Mouse (Mus musculus): Measurements from ENCODE around the gene Hist1h4f. TPM values are rescaled to one million over a fixed set of nuclear protein-coding genes. Genes with fewer than 3 reads are reported as not detected.

The Hist1h4f gene
- polyA plus RNA-seq, 1 experiment, result 27.0 TPM

Other genes starting within 250 kb of the Hist1h4f start
- gene Zfp322a, start 182.4 kb downstream of the Hist1h4f start, polyA plus RNA-seq (2012; rRNA removed), result 1.1 and 1.7 TPM in 2 replicates
- gene Abt1, start 127.8 kb downstream of the Hist1h4f start, polyA plus RNA-seq (2012; rRNA removed), result 2.9 and 3.1 TPM in 2 replicates
- 0.07 and 0.17 TPM in 2 replicates for gene Btn1a1, start 85.7 kb downstream of the Hist1h4f start, polyA plus RNA-seq (2012; rRNA removed)
- gene Btn2a2, start 62.8 kb downstream of the Hist1h4f start, polyA plus RNA-seq (2012; rRNA removed), result 0.09 TPM in 1 of 2 replicates, not detected in the other
- gene Hist1h4h, start 20.6 kb downstream of the Hist1h4f start, polyA plus RNA-seq (2012; rRNA removed), result 27.9 and 42.9 TPM in 2 replicates
- 64.4 and 250 TPM in 2 replicates for gene Hist1h2af, start 17.7 kb downstream of the Hist1h4f start, polyA plus RNA-seq (2012; rRNA removed)
- 30.9 and 39.2 TPM in 2 replicates for gene Hist1h3g, start 16.2 kb downstream of the Hist1h4f start, polyA plus RNA-seq (2012; rRNA removed)
- gene Hist1h2bh, start 8.3 kb downstream of the Hist1h4f start, polyA plus RNA-seq (2012; rRNA removed), result 5.2 and 6.8 TPM in 2 replicates
- 5.9 and 7.1 TPM in 2 replicates for gene Hist1h3f, start 7.6 kb downstream of the Hist1h4f start, polyA plus RNA-seq (2012; rRNA removed)
- gene Hist1h1d, start 1.6 kb upstream of the Hist1h4f start, polyA plus RNA-seq (2012; rRNA removed), result 0.40 and 0.43 TPM in 2 replicates
- 29.4 and 30.0 TPM in 2 replicates for gene Hist1h3e, start 10.7 kb upstream of the Hist1h4f start, polyA plus RNA-seq (2012; rRNA removed)
- gene Hist1h2ae, start 19.6 kb upstream of the Hist1h4f start, polyA plus RNA-seq (2012; rRNA removed), result 8.9 and 10.5 TPM in 2 replicates
- gene Hist1h2bg, start 19.7 kb upstream of the Hist1h4f start, polyA plus RNA-seq (2012; rRNA removed), result 29.0 and 42.0 TPM in 2 replicates
- 9.1 and 18.1 TPM in 2 replicates for gene Hist1h2bf, start 22.5 kb upstream of the Hist1h4f start, polyA plus RNA-seq (2012; rRNA removed)
- gene Hist1h2ad, start 22.7 kb upstream of the Hist1h4f start, polyA plus RNA-seq (2012; rRNA removed), result 3.6 and 7.5 TPM in 2 replicates
- gene Hist1h3d, start 24.1 kb upstream of the Hist1h4f start, polyA plus RNA-seq (2012; rRNA removed), result 9.5 and 13.9 TPM in 2 replicates
- gene Hist1h4d, start 29.9 kb upstream of the Hist1h4f start, polyA plus RNA-seq (2012; rRNA removed), result 13.6 and 13.7 TPM in 2 replicates
- 1.9 and 2.5 TPM in 2 replicates for gene Hist1h2be, start 69.5 kb upstream of the Hist1h4f start, polyA plus RNA-seq (2012; rRNA removed)
- gene Hist1h1e, start 70.9 kb upstream of the Hist1h4f start, polyA plus RNA-seq (2012; rRNA removed), result 2.7 and 3.1 TPM in 2 replicates
- 1.2 TPM in 2 replicates for gene Hist1h2ac, start 132.3 kb upstream of the Hist1h4f start, polyA plus RNA-seq (2012; rRNA removed)
- 279 and 296 TPM in 2 replicates for gene Hist1h2bc, start 132.6 kb upstream of the Hist1h4f start, polyA plus RNA-seq (2012; rRNA removed)
- not detected in 2 replicates for gene Hist1h1t, start 144.2 kb upstream of the Hist1h4f start, polyA plus RNA-seq (2012; rRNA removed)
- gene Hist1h4c, start 146.8 kb upstream of the Hist1h4f start, polyA plus RNA-seq (2012; rRNA removed), result 16.9 and 21.6 TPM in 2 replicates
- gene Hfe, start 159.2 kb upstream of the Hist1h4f start, polyA plus RNA-seq (2012; rRNA removed), result 6.3 and 7.7 TPM in 2 replicates
- 50.3 and 59.2 TPM in 2 replicates for gene Hist1h1c, start 187.2 kb upstream of the Hist1h4f start, polyA plus RNA-seq (2012; rRNA removed)
- 19.7 and 24.7 TPM in 2 replicates for gene Hist1h3c, start 194.0 kb upstream of the Hist1h4f start, polyA plus RNA-seq (2012; rRNA removed)
- gene Hist1h2bb, start 195.1 kb upstream of the Hist1h4f start, polyA plus RNA-seq (2012; rRNA removed), result 13.5 and 18.0 TPM in 2 replicates
- 17.4 and 19.2 TPM in 2 replicates for gene Hist1h2ab, start 199.5 kb upstream of the Hist1h4f start, polyA plus RNA-seq (2012; rRNA removed)
- gene Hist1h3b, start 200.6 kb upstream of the Hist1h4f start, polyA plus RNA-seq (2012; rRNA removed), result 22.1 and 33.6 TPM in 2 replicates
- gene Hist1h4b, start 205.4 kb upstream of the Hist1h4f start, polyA plus RNA-seq (2012; rRNA removed), result 18.1 and 21.3 TPM in 2 replicates
- 13.1 and 21.1 TPM in 2 replicates for gene Hist1h4a, start 209.6 kb upstream of the Hist1h4f start, polyA plus RNA-seq (2012; rRNA removed)
- 16.1 and 17.5 TPM in 2 replicates for gene Hist1h3a, start 210.7 kb upstream of the Hist1h4f start, polyA plus RNA-seq (2012; rRNA removed)
- 1.3 and 1.4 TPM in 2 replicates for gene Hist1h1a, start 212.0 kb upstream of the Hist1h4f start, polyA plus RNA-seq (2012; rRNA removed)
- 0.71 and 4.1 TPM in 2 replicates for gene Trim38, start 218.3 kb upstream of the Hist1h4f start, polyA plus RNA-seq (2012; rRNA removed)

Data from large intestine, adult 2 months (tissue).